Mouse (Mus musculus): ENCODE results near the gene Fam114a1. TPM values are rescaled to one million over a fixed set of nuclear protein-coding genes. Genes with fewer than 3 reads are reported as not detected.

The Fam114a1 gene
- total RNA-seq, 1 experiment, result 6.5 TPM

DNA sequence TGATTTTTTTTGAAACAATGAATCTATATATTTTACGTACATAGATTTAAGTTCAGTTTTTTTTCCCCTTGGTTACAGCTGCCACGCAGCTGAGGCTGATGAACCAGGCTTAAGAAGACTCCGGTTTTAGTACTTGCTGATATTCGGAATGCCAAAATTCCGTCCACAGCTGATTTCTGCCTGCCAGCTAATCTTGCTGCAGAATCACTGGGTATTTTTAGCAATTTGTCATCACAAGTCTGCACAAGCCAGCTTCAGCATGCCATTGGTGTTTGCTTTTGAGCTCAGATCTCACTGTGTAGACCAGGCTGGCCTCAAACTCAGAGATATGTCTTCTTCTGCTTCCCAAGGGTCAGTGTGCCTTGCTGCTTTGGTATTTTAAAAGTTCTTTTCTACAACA, 18.4 kb upstream of the Fam114a1 start:
- no peak for DNase-seq (ENCODE audit: low read depth, low spot score)
- H3K9me3 ChIP-seq (ENCODE audit: control insufficient read depth, insufficient read depth, low read depth, low read length), result no peaks in the 10 kb centered on the region; the same call in 1 of the 2 replicates
- no peak for TF ChIP-seq ZNF384 (IDR thresholded peaks at IDR 0.05; ENCODE audit: low read depth, low read length)
- no peak for TF ChIP-seq ZC3H11A (IDR thresholded peaks at IDR 0.05; ENCODE audit: borderline replicate concordance, low read depth, low read length)
- TF ChIP-seq MAFK (IDR thresholded peaks at IDR 0.05; ENCODE audit: insufficient read depth, low read depth, low read length), result no peak
- TF ChIP-seq HCFC1 (IDR thresholded peaks at IDR 0.05; ENCODE audit: borderline replicate concordance, insufficient read depth, low read length), result no peak

DNA sequence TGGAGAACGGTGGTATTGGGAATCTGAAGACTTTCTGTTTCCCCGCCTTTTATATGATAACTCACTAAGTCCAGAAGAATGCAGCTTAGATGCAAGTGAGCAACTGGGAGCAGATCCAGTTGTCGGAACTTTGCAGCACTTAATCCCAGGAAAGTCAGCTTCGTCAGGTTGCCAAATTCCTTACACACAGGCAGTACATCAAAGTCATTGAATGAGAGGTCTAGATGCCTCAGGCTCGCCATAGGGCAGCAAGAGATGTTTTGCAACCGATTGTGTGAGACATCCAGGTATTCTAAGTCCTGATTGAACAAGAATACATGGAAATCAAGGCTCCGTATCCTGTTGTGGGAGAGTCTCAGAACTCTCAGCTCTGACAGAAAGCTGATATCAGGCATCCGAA, 14.9 kb upstream of the Fam114a1 start:
- in situ Hi-C loops (cut with MboI; ENCODE audit: low sequenced_read_pairs in 2 of 2, unreplicated experiment in 2 of 2), result no loop called here
- no peak overlapping the region for H3K9ac ChIP-seq (ENCODE audit: insufficient read depth, low read depth, low read length, poor library complexity, severe bottlenecking)
- H3K36me3 ChIP-seq (ENCODE audit: control insufficient read depth, insufficient read depth, low read length, poor library complexity, severe bottlenecking), result no peaks in the 10 kb centered on the region
- DNase-seq (ENCODE audit: low read depth, low spot score), result no peak
- H3K4me3 ChIP-seq (ENCODE audit: insufficient read depth in 1 of 2, low read depth in 1 of 2, low read length in 2 of 2, poor library complexity in 1 of 2, severe bottlenecking in 1 of 2), result no peak overlapping the region
- no peaks in the 10 kb centered on the region for H3K4me1 ChIP-seq (ENCODE audit: control insufficient read depth in 2 of 2, insufficient read depth in 2 of 2, low read length in 2 of 2, poor library complexity in 1 of 2)
- TF ChIP-seq MAFK (IDR thresholded peaks at IDR 0.05; ENCODE audit: insufficient read depth, low read depth, low read length) (no peak), HCFC1 (IDR thresholded peaks at IDR 0.05; ENCODE audit: borderline replicate concordance, insufficient read depth, low read length) (no peak), ZC3H11A (IDR thresholded peaks at IDR 0.05; ENCODE audit: borderline replicate concordance, low read depth, low read length) (no peak), ZNF384 (IDR thresholded peaks at IDR 0.05; ENCODE audit: low read depth, low read length) (no peak)
- H3K9me3 ChIP-seq (ENCODE audit: control insufficient read depth, insufficient read depth, low read depth, low read length), result no peaks in the 10 kb centered on the region
- H3K27ac ChIP-seq (ENCODE audit: insufficient read depth, low read depth, low read length, poor library complexity, severe bottlenecking), result no peak overlapping the region

More for the DNA sequence above, 18.4 kb upstream of the Fam114a1 start:
- Histone ChIP-seq H3K9ac (ENCODE audit: insufficient read depth, low read depth, low read length, poor library complexity, severe bottlenecking) (no peak overlapping the region), H3K4me3 (ENCODE audit: insufficient read depth in 1 of 2, low read depth in 1 of 2, low read length in 2 of 2, poor library complexity in 1 of 2, severe bottlenecking in 1 of 2) (no peak overlapping the region), H3K4me1 (ENCODE audit: control insufficient read depth in 2 of 2, insufficient read depth in 2 of 2, low read length in 2 of 2, poor library complexity in 1 of 2) (no peaks in the 10 kb centered on the region), H3K36me3 (ENCODE audit: control insufficient read depth, insufficient read depth, low read length, poor library complexity, severe bottlenecking) (no peaks in the 10 kb centered on the region), H3K27ac (ENCODE audit: insufficient read depth, low read depth, low read length, poor library complexity, severe bottlenecking) (no peak overlapping the region)
- in situ Hi-C loops (cut with MboI; ENCODE audit: low sequenced_read_pairs in 2 of 2, unreplicated experiment in 2 of 2), result no loop called here

DNA sequence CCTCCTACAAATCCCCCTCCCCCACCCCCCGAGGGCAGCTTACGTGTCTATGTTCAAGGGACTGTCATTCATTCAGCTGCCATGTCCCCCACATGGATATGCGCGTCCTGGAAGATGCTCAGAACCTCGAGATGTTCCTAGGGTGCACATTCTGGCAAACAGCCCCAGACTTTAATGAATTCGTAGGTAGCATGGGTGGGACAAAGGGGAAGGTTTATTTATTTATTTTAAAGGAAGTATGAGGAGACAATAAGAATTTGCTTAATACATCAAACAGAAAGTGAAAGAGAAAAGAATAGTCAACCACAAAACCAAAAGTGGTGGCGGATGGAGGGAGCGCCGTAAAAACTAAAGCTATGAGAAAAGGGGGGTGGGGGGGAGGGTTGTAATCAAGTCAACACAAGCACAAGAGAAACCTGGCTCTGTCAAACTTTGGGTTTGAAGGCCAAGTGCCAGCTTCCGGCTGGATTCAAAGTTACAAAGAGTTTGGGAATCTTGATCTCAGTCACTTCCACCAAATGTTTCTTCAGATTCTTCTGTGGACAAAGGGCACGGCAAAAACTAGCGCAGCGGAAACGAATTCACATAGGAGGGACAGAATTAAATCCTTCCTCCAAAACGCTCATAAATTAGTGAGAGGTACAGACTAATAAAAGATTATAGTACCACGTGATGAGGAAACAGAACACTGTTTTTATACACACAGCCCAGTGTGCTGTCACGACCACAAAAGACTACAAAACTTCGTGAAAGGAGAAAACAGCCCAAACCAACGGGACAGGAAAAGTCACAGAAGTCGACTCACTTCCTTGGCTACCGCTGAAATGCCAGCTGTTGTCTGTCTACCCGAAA, 10.7 kb upstream of the Fam114a1 start:
- TF ChIP-seq ZC3H11A (IDR thresholded peaks at IDR 0.05; ENCODE audit: borderline replicate concordance, low read depth, low read length) (no peak), HCFC1 (IDR thresholded peaks at IDR 0.05; ENCODE audit: borderline replicate concordance, insufficient read depth, low read length) (no peak), MAFK (IDR thresholded peaks at IDR 0.05; ENCODE audit: insufficient read depth, low read depth, low read length) (no peak), CHD2 (IDR thresholded peaks at IDR 0.05; ENCODE audit: low read depth, low read length) (no peak), ZNF384 (IDR thresholded peaks at IDR 0.05; ENCODE audit: low read depth, low read length) (no peak)
- H3K4me1 ChIP-seq (ENCODE audit: control insufficient read depth in 2 of 2, insufficient read depth in 2 of 2, low read length in 2 of 2, poor library complexity in 1 of 2), result no peaks in the 10 kb centered on the region
- no peak overlapping the region for H3K27ac ChIP-seq (ENCODE audit: insufficient read depth, low read depth, low read length, poor library complexity, severe bottlenecking)
- in situ Hi-C loops (cut with MboI; ENCODE audit: low sequenced_read_pairs in 2 of 2, unreplicated experiment in 2 of 2), result no loop called here
- no peak overlapping the region for H3K4me3 ChIP-seq (ENCODE audit: insufficient read depth in 1 of 2, low read depth in 1 of 2, low read length in 2 of 2, poor library complexity in 1 of 2, severe bottlenecking in 1 of 2)
- no peak overlapping the region for H3K9ac ChIP-seq (ENCODE audit: insufficient read depth, low read depth, low read length, poor library complexity, severe bottlenecking)
- H3K36me3 ChIP-seq (ENCODE audit: control insufficient read depth, insufficient read depth, low read length, poor library complexity, severe bottlenecking), result no peaks in the 10 kb centered on the region
- H3K9me3 ChIP-seq (ENCODE audit: control insufficient read depth, insufficient read depth, low read depth, low read length), result no peaks in the 10 kb centered on the region
- DNase-seq (ENCODE audit: low read depth, low spot score), result no peak

DNA sequence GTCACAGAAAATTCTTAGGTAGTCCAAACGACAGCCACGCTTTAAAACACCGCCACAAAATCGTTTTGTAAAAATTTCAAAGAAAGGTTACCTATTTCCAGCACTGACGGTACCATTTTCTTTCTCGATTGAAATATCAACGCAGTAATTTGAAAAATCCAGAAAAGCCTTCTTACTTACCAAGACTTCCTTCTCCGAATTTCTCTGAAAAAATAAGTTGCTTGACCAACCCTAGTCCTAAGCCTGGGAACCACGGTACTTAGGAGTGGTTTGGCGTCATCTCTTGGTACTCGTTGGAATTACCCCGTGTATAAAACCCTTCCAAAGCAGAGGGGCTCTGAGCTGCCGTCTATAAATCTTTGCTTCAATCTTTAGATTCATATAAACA, 10.0 kb upstream of the Fam114a1 start, which contains the start of gene Tlr6:
TSS of gene Tlr6 (minus strand) at position 255 of the 388 bp plus-strand sequence.
- Histone ChIP-seq H3K4me1 (ENCODE audit: control insufficient read depth in 2 of 2, insufficient read depth in 2 of 2, low read length in 2 of 2, poor library complexity in 1 of 2) (no peaks in the 10 kb centered on the region), H3K27ac (ENCODE audit: insufficient read depth, low read depth, low read length, poor library complexity, severe bottlenecking) (no peak within 1 kb of the TSS), H3K9ac (ENCODE audit: insufficient read depth, low read depth, low read length, poor library complexity, severe bottlenecking) (no peak within 1 kb of the TSS), H3K9me3 (ENCODE audit: control insufficient read depth, insufficient read depth, low read depth, low read length) (no peaks in the 10 kb centered on the region), H3K36me3 (ENCODE audit: control insufficient read depth, insufficient read depth, low read length, poor library complexity, severe bottlenecking) (no peaks in the 10 kb centered on the region), H3K4me3 (ENCODE audit: insufficient read depth in 1 of 2, low read depth in 1 of 2, low read length in 2 of 2, poor library complexity in 1 of 2, severe bottlenecking in 1 of 2) (no peak within 1 kb of the TSS)
- in situ Hi-C loops (cut with MboI; ENCODE audit: low sequenced_read_pairs in 2 of 2, unreplicated experiment in 2 of 2), result no loop called here
- DNase-seq (ENCODE audit: low read depth, low spot score), result no peak
- 0 out of 2 replicates have a peak, but pooled peaks have one; percentile 2 for TF ChIP-seq ZC3H11A (IDR thresholded peaks at IDR 0.05; ENCODE audit: borderline replicate concordance, low read depth, low read length)
- no peak for TF ChIP-seq CHD2 (IDR thresholded peaks at IDR 0.05; ENCODE audit: low read depth, low read length)
